Mouse (Mus musculus) B cell, adult 2 months (primary cell): Measurements from ENCODE around the gene Plekha7.

Source experiments
- DNase-seq, 2 experiments: peaks; one replicate each; pipeline ENCODE4 v3.0.0; 2022

The Plekha7 gene

GRCm38 (mm10) chr7:116184358-116185057, 123.7 kb downstream of the Plekha7 start:
- no peak for DNase-seq

DNA sequence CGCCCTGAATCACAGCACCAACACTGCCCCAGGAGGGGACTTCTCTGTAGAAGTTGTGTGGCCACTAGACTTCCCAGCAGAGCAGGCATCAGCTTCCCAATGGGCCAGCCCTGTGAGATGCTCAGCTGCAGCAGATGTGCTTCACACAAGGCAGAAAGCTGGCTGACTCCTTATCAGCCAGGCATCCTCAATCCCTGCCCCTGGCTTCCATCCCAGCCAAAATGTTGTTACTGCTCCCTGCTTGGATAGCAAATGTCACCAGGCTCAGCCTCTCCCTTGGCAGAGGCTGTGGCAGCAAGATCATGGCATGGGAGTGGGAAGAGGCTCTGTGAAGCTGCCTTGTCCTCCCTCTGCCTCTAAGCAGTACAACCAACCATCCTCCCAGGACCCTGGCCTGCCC, 125.7 kb downstream of the Plekha7 start:
- DNase-seq, result no peak

DNA sequence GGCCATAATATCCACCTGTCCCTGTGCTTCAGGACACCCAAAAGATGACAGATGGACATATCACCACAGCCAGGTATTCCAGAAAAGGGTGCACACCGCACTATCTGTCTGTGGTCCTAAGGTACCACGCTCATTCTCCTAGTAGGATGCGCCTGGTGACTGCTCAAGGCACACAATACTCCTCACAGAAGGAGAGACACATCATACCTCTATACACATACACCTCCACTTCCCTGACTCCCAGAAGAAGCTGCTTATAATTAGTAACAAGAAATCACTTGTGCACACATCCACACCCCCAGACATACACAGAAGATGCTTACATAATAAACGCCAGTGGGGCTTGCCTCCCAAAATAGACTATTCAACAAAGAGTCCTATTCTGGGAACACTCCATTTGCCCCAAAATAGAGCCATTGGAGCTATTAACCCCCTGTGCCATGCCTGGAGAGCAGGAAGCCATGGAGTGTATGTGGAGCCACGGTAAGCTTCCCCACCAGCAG, 126.7 kb downstream of the Plekha7 start:
- no peak for DNase-seq

- no peak for DNase-seq
Observed at GRCm38 (mm10) chr7:116178916-116179315, 129.3 kb downstream of the Plekha7 start.

GRCm38 (mm10) chr7:116172774-116173173, 135.4 kb downstream of the Plekha7 start:
- DNase-seq, result no peak

GRCm38 (mm10) chr7:116169426-116169825, 138.8 kb downstream of the Plekha7 start:
- no peak for DNase-seq

- no peak for DNase-seq
Observed at GRCm38 (mm10) chr7:116168224-116168623, 140.0 kb downstream of the Plekha7 start.

DNA sequence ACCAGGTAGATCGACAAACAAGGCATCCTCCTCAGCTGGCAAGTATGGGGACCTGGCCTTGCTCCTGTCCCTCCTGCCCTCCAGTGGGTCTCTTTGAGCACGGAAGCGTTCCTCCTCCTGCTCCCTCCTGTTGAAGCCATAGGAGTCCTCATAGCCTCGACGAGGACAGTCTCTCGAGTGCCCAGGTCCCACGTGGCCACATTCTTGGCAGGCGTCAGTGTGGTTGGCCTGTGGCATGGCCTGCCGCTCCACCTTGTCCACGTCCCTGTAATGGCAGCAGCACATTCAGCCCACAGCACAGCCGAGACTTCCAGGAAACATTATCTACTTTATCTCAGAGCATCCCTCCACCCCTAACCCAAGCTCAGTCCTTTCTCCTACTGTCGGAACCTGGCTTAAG, 143.9 kb downstream of the Plekha7 start:
- DNase-seq, result no peak

DNA sequence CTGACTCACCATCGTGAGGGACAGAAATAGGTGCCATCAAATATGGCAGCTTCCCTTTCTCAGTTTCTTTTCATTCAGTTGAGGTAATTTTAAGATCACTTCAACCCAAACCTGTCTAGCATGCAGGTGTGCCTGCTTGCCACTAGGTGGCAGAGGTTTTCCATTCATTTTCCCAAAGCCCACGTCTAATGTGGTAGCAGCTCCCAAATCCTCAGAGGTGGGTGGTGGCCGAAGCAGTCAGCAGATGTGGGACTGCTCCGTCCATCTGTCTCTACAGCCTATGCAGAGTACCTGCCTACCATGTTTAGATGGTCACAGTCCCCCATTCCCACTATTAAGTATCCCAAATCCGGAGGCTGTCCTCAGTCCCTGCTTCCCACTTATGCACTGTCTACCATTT, 146.6 kb downstream of the Plekha7 start:
- peak; percentile 27 to 31 for DNase-seq

DNA sequence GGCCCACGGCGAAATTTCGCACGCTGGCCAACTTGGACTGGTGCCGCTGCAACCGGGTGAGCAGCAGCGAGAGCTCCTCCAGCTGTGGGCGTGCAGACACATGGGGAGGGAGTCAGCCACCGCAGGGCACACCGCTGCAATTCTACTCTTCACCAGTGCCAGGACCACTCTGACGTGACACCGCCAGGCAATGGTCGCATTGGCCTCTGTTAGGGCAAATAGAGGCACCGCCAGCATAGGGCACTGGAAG, 151.4 kb downstream of the Plekha7 start:
- DNase-seq, result no peak

DNA sequence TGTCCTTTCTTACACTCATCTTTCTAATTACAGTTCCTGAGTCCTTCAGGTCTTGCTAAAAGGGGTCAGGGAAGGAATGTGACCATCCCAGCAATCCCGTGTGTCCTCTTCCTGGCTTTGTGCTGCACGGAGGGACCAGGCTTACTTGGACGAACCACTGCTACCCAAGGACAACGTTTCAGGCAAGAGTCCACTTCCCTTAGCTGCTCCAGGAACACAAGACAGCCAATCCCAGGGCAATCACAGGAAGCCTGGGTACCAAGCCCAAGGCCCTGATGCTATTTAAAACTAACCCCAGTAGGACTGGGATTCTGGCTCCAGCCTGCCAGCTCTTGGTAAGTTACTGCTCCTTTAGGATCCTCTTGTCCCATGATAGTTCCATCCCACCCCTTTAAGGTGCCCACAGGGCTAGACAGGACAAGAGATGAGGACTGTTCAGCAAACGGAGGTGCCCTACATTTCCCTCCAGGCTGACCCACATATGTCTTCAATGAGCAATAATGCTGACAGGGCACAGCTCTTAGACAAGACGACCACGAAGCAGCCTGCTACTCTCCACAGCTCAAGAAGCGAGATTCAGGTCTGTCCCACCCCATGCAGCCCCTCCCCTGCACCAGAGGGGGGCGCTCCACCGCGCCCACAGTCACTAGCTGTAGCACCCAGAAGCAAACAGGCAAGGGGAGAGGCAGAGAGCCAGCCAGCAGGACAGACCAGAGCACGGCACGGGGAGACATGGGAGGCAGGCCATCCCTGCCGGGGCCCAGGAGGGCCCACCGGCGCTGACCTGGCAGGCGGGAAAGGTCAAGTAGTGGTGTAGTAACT, 151.9 kb downstream of the Plekha7 start:
- DNase-seq, result no peak

DNA sequence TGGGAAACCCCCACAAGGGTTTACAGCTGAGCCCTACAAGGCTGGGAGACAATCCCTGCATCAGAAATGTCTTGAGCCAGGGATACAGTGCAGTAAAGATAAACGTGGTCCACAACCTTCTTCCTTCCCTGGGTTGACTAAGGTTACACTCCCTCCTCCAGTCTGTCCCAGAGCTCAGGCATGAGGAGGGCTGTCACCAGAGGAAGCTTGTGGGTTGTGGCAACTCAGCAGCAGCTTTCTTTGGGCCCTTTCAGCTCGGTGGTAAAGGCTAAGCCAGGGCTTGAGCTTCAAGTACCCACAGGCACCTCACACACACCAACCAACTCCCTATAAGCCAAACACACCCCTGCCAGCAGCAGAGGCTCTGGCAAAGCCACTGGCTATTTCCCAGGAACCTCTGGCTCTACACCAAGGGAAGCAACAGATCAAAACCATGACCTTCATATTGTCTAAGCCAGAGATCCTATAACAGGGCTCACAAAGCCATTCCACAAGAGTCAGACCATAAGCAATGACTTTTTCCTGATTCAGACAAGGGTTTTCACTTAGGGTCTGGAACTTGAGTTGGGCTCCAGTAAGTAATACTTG, 154.3 kb downstream of the Plekha7 start:
- no peak for DNase-seq

- no peak for DNase-seq
Observed at GRCm38 (mm10) chr7:116149568-116149967, 158.6 kb downstream of the Plekha7 start.

DNA sequence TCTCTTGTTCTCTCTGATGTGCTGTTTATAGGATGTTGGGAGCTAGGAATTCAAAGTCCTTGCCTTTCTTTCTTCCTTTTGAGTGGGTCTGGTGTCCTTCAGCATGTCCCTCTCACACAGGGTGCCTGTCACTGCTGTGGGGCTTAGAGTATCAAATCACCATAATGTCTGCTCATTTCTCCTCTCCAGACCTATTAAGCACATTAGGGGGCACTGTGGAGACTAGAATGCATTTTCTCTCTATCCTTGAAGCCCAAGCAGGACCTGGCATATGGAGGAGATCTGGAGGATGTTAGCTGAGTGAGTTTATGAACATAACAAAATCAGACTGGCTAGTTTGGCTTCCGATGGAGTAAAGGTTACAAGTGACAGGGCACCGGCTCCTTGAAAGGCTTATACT, 161.1 kb downstream of the Plekha7 start:
- no peak for DNase-seq

DNA sequence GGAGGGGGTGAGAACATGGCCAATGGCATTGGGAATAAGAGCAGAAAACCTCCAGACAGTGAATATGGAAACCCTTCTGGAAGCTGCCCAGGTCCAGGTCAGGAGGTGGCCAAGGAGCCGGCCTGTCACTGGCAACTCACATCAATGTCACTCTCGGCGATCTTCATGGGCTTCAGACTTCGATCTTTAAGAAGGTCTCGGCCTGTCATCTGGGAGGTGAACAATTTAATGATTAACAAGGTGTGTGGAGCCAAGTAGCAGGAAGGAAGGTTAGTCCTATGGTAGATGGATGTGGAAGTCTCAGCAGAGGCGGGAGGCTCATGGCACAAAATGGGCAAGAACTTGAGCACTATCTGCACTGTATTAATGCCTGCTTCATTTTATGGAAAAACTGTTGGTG, 163.1 kb downstream of the Plekha7 start:
- no peak for DNase-seq

DNA sequence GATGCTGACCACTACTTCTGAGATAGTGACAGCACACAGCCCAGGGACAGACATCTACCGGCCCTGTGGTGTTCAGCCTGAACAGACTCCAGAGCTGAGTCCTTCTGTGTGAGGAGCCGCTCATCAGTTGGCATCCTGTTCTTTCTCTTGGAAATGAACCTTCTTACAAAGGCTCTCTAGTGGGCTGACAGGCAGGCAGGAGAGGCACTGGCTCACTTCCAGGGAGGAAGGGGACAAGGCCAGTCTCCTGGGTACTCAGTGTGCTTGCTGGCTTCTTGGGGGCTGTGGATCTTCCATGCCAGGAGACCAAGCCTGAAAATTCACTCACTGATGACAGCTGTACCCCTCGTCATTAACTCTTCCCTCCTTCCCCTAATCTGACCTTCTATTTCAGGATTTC, 170.5 kb downstream of the Plekha7 start:
- no peak for DNase-seq

DNA sequence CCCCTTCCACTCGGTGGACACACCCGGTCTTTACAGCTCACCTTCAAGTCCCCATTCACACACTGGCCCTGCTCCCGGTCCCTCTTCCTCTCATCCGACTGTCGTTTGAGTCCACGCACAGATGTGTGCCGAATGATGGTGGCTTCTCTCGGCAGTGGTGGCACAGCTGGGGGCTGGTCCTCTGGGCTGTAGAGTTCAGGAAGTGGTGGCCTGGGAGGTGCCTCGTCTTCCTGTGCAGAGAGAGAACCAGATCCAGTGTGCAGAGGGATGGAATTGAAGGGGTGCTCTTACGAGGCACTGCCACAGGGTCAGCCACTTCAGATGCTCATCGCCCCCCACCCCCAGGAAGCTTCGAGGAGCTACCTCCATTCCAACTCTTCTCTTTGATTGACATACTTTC, 171.0 kb downstream of the Plekha7 start:
- no peak for DNase-seq

DNA sequence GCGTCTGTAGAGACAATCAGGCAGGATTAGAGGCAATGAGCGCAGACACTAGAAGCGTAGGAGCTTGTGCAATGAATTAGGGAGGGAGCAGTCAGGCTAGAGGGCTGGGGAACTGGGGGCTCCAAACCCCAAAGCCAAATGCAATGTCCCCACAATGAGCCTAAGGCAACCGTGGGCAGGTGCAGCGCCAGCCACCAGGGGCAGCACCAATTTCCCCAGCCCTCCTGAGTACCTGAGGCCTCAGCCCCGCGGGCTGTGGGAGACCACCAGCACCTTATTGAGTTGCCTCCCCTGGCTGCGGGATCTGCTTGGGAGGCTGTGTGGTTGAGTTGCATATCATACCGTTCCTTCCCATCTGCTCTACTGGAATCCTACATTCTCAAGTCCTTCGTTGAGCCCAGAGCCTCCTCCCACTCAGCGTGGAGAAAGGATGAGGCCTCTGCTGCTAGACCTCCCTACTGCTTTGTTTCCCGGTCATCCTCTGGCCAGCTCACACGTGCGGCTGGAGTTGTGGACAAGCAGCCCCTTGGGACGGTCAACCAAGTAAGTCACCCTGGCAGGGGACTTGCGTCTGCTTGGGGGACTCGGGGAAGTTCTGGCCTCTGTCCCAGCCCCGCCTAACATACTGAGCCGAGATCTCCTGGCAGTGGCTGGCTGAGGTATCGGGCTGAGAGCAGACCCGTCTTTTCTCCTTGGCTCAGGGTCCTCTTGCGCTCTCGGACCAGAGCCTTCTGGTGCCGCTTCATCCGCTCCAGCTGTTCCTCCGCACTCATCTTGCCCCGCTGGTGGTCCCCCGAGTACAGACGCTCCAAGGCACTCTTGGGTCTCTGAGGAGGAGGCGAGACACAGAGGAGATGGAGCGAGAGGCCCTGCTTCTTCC, 173.5 kb downstream of the Plekha7 start:
- DNase-seq, result no peak

- peak; percentile 61 to 65 for DNase-seq
Observed at GRCm38 (mm10) chr7:116132078-116132477, 176.1 kb downstream of the Plekha7 start.

GRCm38 (mm10) chr7:116131390-116131789, 176.8 kb downstream of the Plekha7 start:
- no peak for DNase-seq

DNA sequence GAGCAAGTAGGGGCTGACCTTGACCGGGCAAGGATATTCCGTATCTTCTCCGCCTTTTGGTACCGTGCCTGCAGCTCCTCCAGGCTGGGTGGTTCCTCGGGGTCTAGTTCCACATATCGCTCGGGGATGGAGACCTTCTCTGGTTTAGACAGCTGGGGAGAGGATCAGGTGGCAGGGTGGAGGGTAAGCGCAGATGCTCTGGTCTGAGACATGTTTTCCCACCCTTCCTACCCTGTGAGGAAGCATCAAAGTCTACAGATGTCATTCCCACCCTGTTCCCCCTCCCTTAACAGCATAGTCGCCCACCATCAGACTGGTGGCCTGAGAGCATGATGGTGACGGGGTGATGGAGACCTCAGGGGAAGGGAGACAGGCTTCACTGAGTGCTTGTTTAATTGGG, 178.8 kb downstream of the Plekha7 start:
- no peak for DNase-seq

- DNase-seq, result no peak
Observed at GRCm38 (mm10) chr7:116128286-116128685, 179.9 kb downstream of the Plekha7 start.

- DNase-seq, result no peak
Observed at GRCm38 (mm10) chr7:116127052-116127451, 181.1 kb downstream of the Plekha7 start.
